Mouse (Mus musculus) testis, adult 2 months (tissue): Measurements from ENCODE around the gene Mink1.

Experiments
- CTCF ChIP-seq: fragments of 200-500 bp; IDR thresholded peaks from 2 replicates; pipeline ENCODE4 v1.5.1; 2012; ENCODE audit warnings: low read depth, mild to moderate bottlenecking, inconsistent platforms, low read length, moderate library complexity; ENCODE audit not compliant: control insufficient read depth, insufficient read depth, insufficient replicate concordance
- POLR2A ChIP-seq: fragments of 200-500 bp; IDR thresholded peaks from 2 replicates; pipeline ENCODE4 v1.6.1; 2012; ENCODE audit warnings: low read depth, mild to moderate bottlenecking, inconsistent platforms, low read length, moderate library complexity; ENCODE audit not compliant: control insufficient read depth

GRCm38 (mm10) chr11:70572348-70572902, 9.7 kb downstream of the Mink1 start:
- TF ChIP-seq CTCF (no peak), POLR2A (no peak)
